Mouse (Mus musculus) small intestine, adult 2 months (tissue): ENCODE measurements around the gene Ide. TPM values are rescaled to one million over a fixed set of nuclear protein-coding genes. Genes with fewer than 3 reads are reported as not detected.

Experiments used
- H3K27ac ChIP-seq: fragments of 200-500 bp; 2 replicates; pipeline ENCODE4 v1.5.1; 2012; ENCODE audit warnings: low read depth, low read length, control low read depth, inconsistent platforms; ENCODE audit not compliant: insufficient read depth
- H3K27me3 ChIP-seq: fragments of 200-500 bp; 2 replicates; pipeline ENCODE4 v1.6.1; 2012; ENCODE audit warnings: mild to moderate bottlenecking, moderate library complexity, low read length, inconsistent platforms; ENCODE audit not compliant: control insufficient read depth, insufficient read depth
- H3K36me3 ChIP-seq: fragments of 200-500 bp; 2 replicates; pipeline ENCODE4 v1.6.1; 2012; ENCODE audit warnings: mild to moderate bottlenecking, low read length, control low read depth, inconsistent platforms; ENCODE audit not compliant: control insufficient read depth, insufficient read depth
- H3K4me1 ChIP-seq: fragments of 200-500 bp; 2 replicates; pipeline ENCODE4 v1.6.1; 2012; ENCODE audit warnings: low read length, inconsistent platforms, mixed read lengths; ENCODE audit not compliant: control insufficient read depth, insufficient read depth, insufficient read length
- H3K4me3 ChIP-seq: fragments of 200-500 bp; 2 replicates; pipeline ENCODE4 v1.5.1; 2012; ENCODE audit warnings: low read depth, mild to moderate bottlenecking, control low read depth, inconsistent platforms, low read length, moderate library complexity
- CTCF ChIP-seq: fragments of 200-500 bp; IDR thresholded peaks from 2 replicates; pipeline ENCODE4 v1.5.1; 2012; ENCODE audit warnings: low read depth, mild to moderate bottlenecking, control low read depth, inconsistent platforms, low read length, moderate library complexity, mixed read lengths; ENCODE audit not compliant: insufficient replicate concordance, insufficient read length; ENCODE audit errors: extremely low read depth
- POLR2A ChIP-seq: fragments of 200-500 bp; IDR thresholded peaks from 2 replicates; pipeline ENCODE4 v1.6.1; 2012; ENCODE audit warnings: low read depth, mild to moderate bottlenecking, control low read depth, inconsistent platforms, low read length, moderate library complexity
- WGBS: fragments of 180-500 bp; shearing (Covaris S2); methylation state at CpG from one replicate; pipeline ENCODE4 v1.1.7; 2018; 5-methylcytosine and 5-hydroxymethylcytosine counted together
- polyA plus RNA-seq: library from polyadenylated mRNA; depleted of rRNA; stranded (reverse); fragments of >200 nt; gene quantifications from 2 replicates; pipeline ENCODE4 v1.2.3, GENCODE M21; 2012

Gene Ide
- polyA plus RNA-seq, 1 experiment: 6.8 TPM

DNA sequence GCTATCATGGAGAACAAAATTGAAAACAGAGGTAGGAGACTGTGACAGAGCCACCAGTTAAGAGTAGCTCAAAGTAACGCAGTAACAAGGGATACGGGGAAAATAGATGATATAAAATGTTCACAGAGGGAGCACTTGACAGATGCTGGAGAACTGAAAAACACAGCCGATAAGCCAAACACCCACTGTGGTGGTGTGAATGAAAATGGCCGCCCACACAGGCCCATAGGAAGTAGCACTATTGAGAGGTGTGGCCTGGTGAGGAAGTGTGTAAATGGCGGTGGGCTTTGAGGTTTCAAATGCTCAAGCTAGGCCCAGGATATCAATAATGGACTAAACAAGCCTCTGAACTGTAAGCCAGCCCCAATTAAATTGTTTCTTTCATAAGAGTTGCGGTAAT lies 26.2 kb downstream of the Ide start:
- 93% methylated on average over 6 of the region's 6 CpGs for WGBS
- no peak overlapping the region for H3K27ac ChIP-seq
- TF ChIP-seq POLR2A: no peak
- TF ChIP-seq CTCF: no peak
- H3K36me3 ChIP-seq: peaks cover 41% of the 10 kb centered on the region
- H3K4me3 ChIP-seq: no peak overlapping the region
- no peaks in the 10 kb centered on the region for H3K4me1 ChIP-seq
- H3K27me3 ChIP-seq: no peaks in the 10 kb centered on the region

- H3K36me3 ChIP-seq: peaks cover 41% of the 10 kb centered on the region
- TF ChIP-seq CTCF (no peak), POLR2A (no peak)
- WGBS: 83% methylated on average over 4 of the region's 4 CpGs
- H3K27ac ChIP-seq: no peak overlapping the region
- no peaks in the 10 kb centered on the region for H3K27me3 ChIP-seq
- no peaks in the 10 kb centered on the region for H3K4me1 ChIP-seq
- no peak overlapping the region for H3K4me3 ChIP-seq
Measured at GRCm38 (mm10) chr19:37310133-37310532, 27.5 kb downstream of the Ide start.

DNA sequence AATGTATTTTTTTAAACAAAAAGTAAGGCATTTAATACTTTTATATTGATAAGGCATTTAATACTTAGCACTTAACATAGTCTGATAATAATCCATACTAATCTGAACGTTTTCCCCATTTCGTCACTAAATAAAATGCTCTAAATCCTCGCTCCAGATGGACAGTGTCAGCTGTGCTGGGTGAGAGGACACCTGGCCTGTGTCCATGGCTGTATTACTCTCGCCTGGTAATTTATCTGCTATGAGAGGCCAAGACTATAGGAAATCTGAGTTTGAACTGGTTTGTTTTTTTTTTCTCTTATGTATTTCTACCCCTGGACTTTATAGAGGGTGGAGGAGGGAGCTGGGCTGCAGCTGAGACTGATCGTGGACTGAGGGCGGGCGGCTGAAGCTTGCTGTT lies 28.7 kb downstream of the Ide start:
- Histone ChIP-seq H3K36me3 (peaks cover 33% of the 10 kb centered on the region), H3K27ac (no peak overlapping the region), H3K27me3 (no peaks in the 10 kb centered on the region), H3K4me1 (no peaks in the 10 kb centered on the region), H3K4me3 (no peak overlapping the region)
- 84% methylated on average over 7 of the region's 7 CpGs for WGBS
- TF ChIP-seq POLR2A: no peak
- TF ChIP-seq CTCF: no peak

DNA sequence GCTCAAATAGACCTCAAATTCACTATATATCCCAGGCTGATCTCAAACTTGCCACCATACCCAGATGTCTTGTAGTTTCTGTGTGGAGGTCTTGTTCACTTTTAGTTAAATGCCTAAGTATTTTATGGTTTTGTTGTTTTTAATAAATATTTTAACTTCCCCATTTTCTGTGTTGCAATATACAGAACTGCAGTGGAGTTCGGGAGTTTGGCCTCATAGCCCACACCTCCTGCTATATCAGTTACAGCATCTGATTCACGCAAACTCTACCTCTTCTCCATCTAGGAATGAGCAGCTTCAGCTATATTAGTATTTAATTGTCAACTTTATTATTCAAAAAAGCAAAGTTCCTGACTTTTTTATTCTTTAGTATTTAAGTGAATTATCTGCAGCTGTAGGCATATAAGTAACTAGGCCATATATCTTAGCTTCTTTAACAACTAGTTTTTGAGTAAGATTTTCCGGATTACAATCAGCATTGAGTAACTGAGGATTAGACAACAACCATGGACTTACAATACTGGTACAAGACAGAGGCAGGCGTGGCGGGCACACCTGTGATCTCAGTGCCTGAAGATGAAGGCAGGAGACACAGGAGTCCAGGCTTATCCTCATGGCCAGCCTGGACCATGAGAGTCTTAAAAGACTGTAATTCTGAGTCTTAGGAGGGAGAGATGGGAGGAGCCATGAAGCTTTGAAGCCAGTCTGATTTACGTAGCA lies 29.7 kb downstream of the Ide start:
- no peak for TF ChIP-seq POLR2A
- TF ChIP-seq CTCF: no peak
- 77% methylated on average over 6 of the region's 6 CpGs for WGBS
- Histone ChIP-seq H3K4me3 (no peak overlapping the region), H3K36me3 (peaks cover 29% of the 10 kb centered on the region), H3K4me1 (no peaks in the 10 kb centered on the region), H3K27ac (no peak overlapping the region), H3K27me3 (no peaks in the 10 kb centered on the region)

DNA sequence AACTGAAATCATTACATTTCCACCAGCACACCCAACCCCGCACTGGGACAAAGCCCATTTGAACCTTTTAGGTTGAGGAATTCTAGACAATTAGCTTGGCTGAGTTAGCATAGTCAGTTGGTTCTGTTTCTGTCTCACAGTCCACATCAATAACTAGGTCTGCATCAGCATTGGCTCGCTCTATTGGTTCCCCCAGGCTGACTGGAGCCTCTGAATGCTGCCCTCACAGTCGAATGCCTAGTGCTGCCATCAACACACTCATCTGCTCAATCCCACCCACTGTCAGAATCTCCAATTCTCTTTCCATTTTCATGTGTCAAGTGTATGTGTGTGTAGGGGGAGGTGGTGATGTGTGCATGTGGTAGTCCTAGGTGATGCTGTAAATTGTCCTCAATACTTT lies 31.5 kb downstream of the Ide start:
- no peak overlapping the region for H3K4me3 ChIP-seq
- TF ChIP-seq CTCF: no peak
- H3K27me3 ChIP-seq: no peaks in the 10 kb centered on the region
- no peak overlapping the region for H3K27ac ChIP-seq
- WGBS: 94% methylated on average over 3 of the region's 3 CpGs
- H3K36me3 ChIP-seq: peaks cover 30% of the 10 kb centered on the region
- H3K4me1 ChIP-seq: no peaks in the 10 kb centered on the region

DNA sequence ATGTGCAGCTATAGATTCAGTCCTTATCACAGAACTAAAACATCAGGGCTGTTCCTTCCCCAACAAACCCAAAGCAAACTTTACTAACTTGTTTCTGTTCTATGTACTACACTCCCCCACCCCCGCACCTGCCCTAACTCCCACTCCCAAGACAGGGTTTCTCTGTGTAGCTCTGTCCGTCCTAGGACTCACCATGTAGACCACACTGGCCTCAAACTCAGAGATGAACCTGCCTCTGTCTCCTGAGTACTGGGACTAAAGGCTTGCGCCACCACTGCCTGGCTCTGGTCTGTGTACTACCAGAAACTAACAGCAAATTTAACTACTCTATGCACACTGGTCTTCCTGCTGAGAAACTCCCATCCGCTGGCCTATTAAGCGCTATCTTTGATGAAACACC lies 32.8 kb downstream of the Ide start:
- TF ChIP-seq POLR2A (no peak), CTCF (no peak)

GRCm38 (mm10) chr19:37304006-37304405 lies 33.6 kb downstream of the Ide start:
- Histone ChIP-seq H3K4me1 (no peaks in the 10 kb centered on the region), H3K27ac (no peak overlapping the region), H3K36me3 (peaks cover 19% of the 10 kb centered on the region), H3K4me3 (no peak overlapping the region), H3K27me3 (no peaks in the 10 kb centered on the region)
- 62% methylated on average over 4 of the region's 4 CpGs for WGBS
- TF ChIP-seq CTCF (no peak), POLR2A (no peak)

More for the DNA sequence above, 32.8 kb downstream of the Ide start:
- Histone ChIP-seq H3K27me3 (no peaks in the 10 kb centered on the region), H3K36me3 (peaks cover 23% of the 10 kb centered on the region), H3K4me1 (no peaks in the 10 kb centered on the region), H3K27ac (no peak overlapping the region), H3K4me3 (no peak overlapping the region)
- 96% methylated on average over 5 of the region's 5 CpGs for WGBS
